Mouse (Mus musculus): Measurements from ENCODE around the gene Usp5. TPM values are rescaled to one million over a fixed set of nuclear protein-coding genes. Genes with fewer than 3 reads are reported as not detected.
"Not testable (repeated sequence)": the region's sequence is repeated elsewhere in the genome, so short reads cannot be mapped to it uniquely, and the experiment has no call there.

Gene Usp5
- polyA plus RNA-seq, 1 experiment from 2014 or later, result 202 TPM

- no peaks in the 10 kb centered on the region for H3K9me3 ChIP-seq (replicated peaks)
- peak overlapping the region; percentile 24; the same call in 1 of the 2 replicates for H3K9ac ChIP-seq
- WGBS, result 52% methylated on average over 10 of the region's 10 CpGs
- H3K4me2 ChIP-seq (replicated peaks), result no peak overlapping the region
- H3K36me3 ChIP-seq, result peaks cover 20% of the 10 kb centered on the region
- no peak overlapping the region for H3K27ac ChIP-seq
- peaks cover 33% of the 10 kb centered on the region for H3K4me1 ChIP-seq
- ATAC-seq (ENCODE audit: low FRiP score), result no peak
- H3K27me3 ChIP-seq, result peaks cover 8% of the 10 kb centered on the region; the same call in 1 of the 2 replicates
- H3K4me3 ChIP-seq, result no peak overlapping the region
These were observed 6.2 kb upstream of the Usp5 start for GRCm38 (mm10) chr6:124835531-124835930.

- H3K27ac ChIP-seq, result no peak overlapping the region
- H3K9me3 ChIP-seq (replicated peaks), result no peaks in the 10 kb centered on the region
- ATAC-seq (ENCODE audit: low FRiP score), result no peak
- 85% methylated on average over 6 of the region's 6 CpGs for WGBS
- peak overlapping the region; percentile 35; the same call in 1 of the 2 replicates for H3K9ac ChIP-seq
- H3K36me3 ChIP-seq, result peaks cover 20% of the 10 kb centered on the region
- H3K27me3 ChIP-seq, result peaks cover 5% of the 10 kb centered on the region; the same call in 1 of the 2 replicates
- no peak overlapping the region for H3K4me3 ChIP-seq
- H3K4me2 ChIP-seq (replicated peaks), result no peak overlapping the region
- H3K4me1 ChIP-seq, result peaks cover 28% of the 10 kb centered on the region
These were observed 5.3 kb upstream of the Usp5 start for GRCm38 (mm10) chr6:124834512-124835081.

- H3K9ac ChIP-seq, result no peak overlapping the region
- H3K4me2 ChIP-seq (replicated peaks), result peak overlapping the region; percentile 72; the same call in 1 of the 2 replicates
- H3K27me3 ChIP-seq, result no peaks in the 10 kb centered on the region
- H3K9me3 ChIP-seq (replicated peaks), result no peaks in the 10 kb centered on the region
- H3K27ac ChIP-seq, result no peak overlapping the region
- H3K4me3 ChIP-seq, result no peak overlapping the region
- 94% methylated on average over 8 of the region's 8 CpGs for WGBS
- peaks cover 20% of the 10 kb centered on the region for H3K36me3 ChIP-seq
- peaks cover 31% of the 10 kb centered on the region for H3K4me1 ChIP-seq
- no peak for ATAC-seq (ENCODE audit: low FRiP score)
These were observed 2.4 kb upstream of the Usp5 start for GRCm38 (mm10) chr6:124831649-124832048.

GRCm38 (mm10) chr6:124831199-124831598 is 1.9 kb upstream of the Usp5 start:
- 98% methylated on average over 4 of the region's 4 CpGs for whole genome bisulfite sequencing
- Histone ChIP-seq H3K9ac (peak overlapping the region; percentile 67; the same call in 1 of the 2 replicates), H3K4me2 (replicated peaks) (peak overlapping the region; percentile 72), H3K4me1 (peaks cover 31% of the 10 kb centered on the region), H3K36me3 (peaks cover 22% of the 10 kb centered on the region), H3K4me3 (peak overlapping the region; percentile 44; the same call in 1 of the 2 replicates)
- not testable (repeated sequence) for H3K27me3 ChIP-seq; ATAC-seq (ENCODE audit: low FRiP score); H3K9me3 ChIP-seq (replicated peaks); H3K27ac ChIP-seq

- Histone ChIP-seq H3K4me2 (replicated peaks) (peak overlapping the region; percentile 72), H3K4me1 (peaks cover 25% of the 10 kb centered on the region), H3K36me3 (peaks cover 34% of the 10 kb centered on the region), H3K4me3 (peak overlapping the region; percentile 44), H3K9me3 (replicated peaks) (no peaks in the 10 kb centered on the region), H3K9ac (peak overlapping the region; percentile 67), H3K27me3 (no peaks in the 10 kb centered on the region), H3K27ac (peak overlapping the region; percentile 85)
- ATAC-seq (ENCODE audit: low FRiP score), result peak; percentile 90
- under 1% methylated on average over 38 of the region's 38 CpGs for WGBS
These were observed 766 bp upstream of the Usp5 start for GRCm38 (mm10) chr6:124829799-124830700.

- peaks cover 46% of the 10 kb centered on the region for H3K36me3 ChIP-seq
- H3K9me3 ChIP-seq (replicated peaks), result no peaks in the 10 kb centered on the region
- no peak for ATAC-seq (ENCODE audit: low FRiP score)
- H3K4me1 ChIP-seq, result peaks cover 25% of the 10 kb centered on the region
- peak overlapping the region; percentile 85 for H3K4me2 ChIP-seq (replicated peaks)
- H3K27me3 ChIP-seq, result no peaks in the 10 kb centered on the region
- whole genome bisulfite sequencing, result 26% methylated on average over 10 of the region's 10 CpGs
- peak overlapping the region; percentile 44 for H3K4me3 ChIP-seq
- peak overlapping the region; percentile 60 for H3K27ac ChIP-seq
- peak overlapping the region; percentile 58 for H3K9ac ChIP-seq
These were observed 1.1 kb downstream of the Usp5 start for GRCm38 (mm10) chr6:124828101-124828592.

GRCm38 (mm10) chr6:124822049-124822448 is 7.2 kb downstream of the Usp5 start:
- no peak overlapping the region for H3K4me3 ChIP-seq
- H3K4me1 ChIP-seq, result no peaks in the 10 kb centered on the region
- ATAC-seq (ENCODE audit: low FRiP score), result no peak
- no peaks in the 10 kb centered on the region for H3K9me3 ChIP-seq (replicated peaks)
- no peak overlapping the region for H3K27ac ChIP-seq
- 93% methylated on average over 4 of the region's 4 CpGs for WGBS
- no peaks in the 10 kb centered on the region for H3K27me3 ChIP-seq
- H3K9ac ChIP-seq, result no peak overlapping the region
- no peak overlapping the region for H3K4me2 ChIP-seq (replicated peaks)
- H3K36me3 ChIP-seq, result peaks cover 93% of the 10 kb centered on the region

GRCm38 (mm10) chr6:124820891-124821290 is 8.4 kb downstream of the Usp5 start:
- 97% methylated on average over 5 of the region's 5 CpGs for WGBS
- no peak for ATAC-seq (ENCODE audit: low FRiP score)
- Histone ChIP-seq H3K27me3 (no peaks in the 10 kb centered on the region), H3K4me1 (no peaks in the 10 kb centered on the region), H3K27ac (no peak overlapping the region), H3K36me3 (peaks cover 100% of the 10 kb centered on the region), H3K9ac (no peak overlapping the region), H3K4me3 (no peak overlapping the region), H3K4me2 (replicated peaks) (no peak overlapping the region), H3K9me3 (replicated peaks) (no peaks in the 10 kb centered on the region)

- ATAC-seq (ENCODE audit: low FRiP score), result no peak
- H3K36me3 ChIP-seq, result peaks cover 80% of the 10 kb centered on the region
- 90% methylated on average over 8 of the region's 8 CpGs for WGBS
These were observed 11.3 kb downstream of the Usp5 start for GRCm38 (mm10) chr6:124817971-124818370.

GRCm38 (mm10) chr6:124817563-124817962 is 11.7 kb downstream of the Usp5 start:
- H3K4me3 ChIP-seq, result no peak overlapping the region
- no peak overlapping the region for H3K4me2 ChIP-seq (replicated peaks)
- ATAC-seq (ENCODE audit: low FRiP score), result no peak
- no peaks in the 10 kb centered on the region for H3K9me3 ChIP-seq (replicated peaks)
- peaks cover 17% of the 10 kb centered on the region for H3K4me1 ChIP-seq
- WGBS, result 93% methylated on average over 8 of the region's 8 CpGs
- H3K27me3 ChIP-seq, result no peaks in the 10 kb centered on the region
- no peak overlapping the region for H3K9ac ChIP-seq
- H3K36me3 ChIP-seq, result peaks cover 76% of the 10 kb centered on the region
- H3K27ac ChIP-seq, result no peak overlapping the region

More at GRCm38 (mm10) chr6:124817971-124818370, 11.3 kb downstream of the Usp5 start:
- no peak overlapping the region for H3K4me2 ChIP-seq (replicated peaks)
- no peaks in the 10 kb centered on the region for H3K9me3 ChIP-seq (replicated peaks)
- H3K27me3 ChIP-seq, result no peaks in the 10 kb centered on the region
- peaks cover 13% of the 10 kb centered on the region for H3K4me1 ChIP-seq
- no peak overlapping the region for H3K4me3 ChIP-seq
- H3K27ac ChIP-seq, result no peak overlapping the region
- no peak overlapping the region for H3K9ac ChIP-seq

GRCm38 (mm10) chr6:124817125-124817524 is 12.2 kb downstream of the Usp5 start:
- no peak for ATAC-seq (ENCODE audit: low FRiP score)
- peaks cover 72% of the 10 kb centered on the region for H3K36me3 ChIP-seq
- WGBS, result 96% methylated on average over 11 of the region's 11 CpGs

GRCm38 (mm10) chr6:124816611-124817010 is 12.7 kb downstream of the Usp5 start:
- no peak overlapping the region for H3K9ac ChIP-seq
- H3K4me1 ChIP-seq, result peaks cover 23% of the 10 kb centered on the region
- peaks cover 72% of the 10 kb centered on the region for H3K36me3 ChIP-seq

More at GRCm38 (mm10) chr6:124817125-124817524, 12.2 kb downstream of the Usp5 start:
- no peak overlapping the region for H3K9ac ChIP-seq
- peaks cover 21% of the 10 kb centered on the region for H3K4me1 ChIP-seq
- H3K27ac ChIP-seq, result no peak overlapping the region
- H3K4me2 ChIP-seq (replicated peaks), result no peak overlapping the region
- H3K4me3 ChIP-seq, result no peak overlapping the region
- no peaks in the 10 kb centered on the region for H3K9me3 ChIP-seq (replicated peaks)
- H3K27me3 ChIP-seq, result no peaks in the 10 kb centered on the region

More at GRCm38 (mm10) chr6:124816611-124817010, 12.7 kb downstream of the Usp5 start:
- no peak overlapping the region for H3K4me3 ChIP-seq
- no peaks in the 10 kb centered on the region for H3K27me3 ChIP-seq
- no peaks in the 10 kb centered on the region for H3K9me3 ChIP-seq (replicated peaks)
- no peak overlapping the region for H3K27ac ChIP-seq
- no peak for ATAC-seq (ENCODE audit: low FRiP score)
- WGBS, result 92% methylated on average over 4 of the region's 4 CpGs
- no peak overlapping the region for H3K4me2 ChIP-seq (replicated peaks)
